Mouse (Mus musculus): ENCODE measurements around the gene Rsg1. TPM values are rescaled to one million over a fixed set of nuclear protein-coding genes. Genes with fewer than 3 reads are reported as not detected.

Gene Rsg1
- polyA plus RNA-seq, 1 experiment from 2014 or later: 5.5 TPM

GRCm38 (mm10) chr4:141273296-141273695, 59.5 kb downstream of the Rsg1 start:
- Histone ChIP-seq H3K9ac (ENCODE audit: low read length) (peak overlapping the region; percentile 61), H3K36me3 (ENCODE audit: control insufficient read depth, insufficient read depth, low read length) (no peaks in the 10 kb centered on the region), H3K27me3 (ENCODE audit: control insufficient read depth, insufficient read depth, low read length) (no peaks in the 10 kb centered on the region), H3K27ac (ENCODE audit: low read length) (peak overlapping the region; percentile 73), H3K4me3 (replicated peaks; ENCODE audit: low read length) (peak overlapping the region; percentile 34), H3K4me1 (ENCODE audit: control insufficient read depth, insufficient read depth, low read length) (peaks cover 40% of the 10 kb centered on the region), H3K4me2 (ENCODE audit: low read depth, low read length) (peak overlapping the region; percentile 46), H3K9me3 (replicated peaks; ENCODE audit: control insufficient read depth, low read length) (no peaks in the 10 kb centered on the region)
- ATAC-seq (ENCODE audit: insufficient read depth, low FRiP score): peak; percentile 70
- 15% methylated on average over 12 of the region's 12 CpGs for WGBS

GRCm38 (mm10) chr4:141274485-141275341, 61.0 kb downstream of the Rsg1 start:
- Histone ChIP-seq H3K27ac (ENCODE audit: low read length) (peak overlapping the region; percentile 52), H3K27me3 (ENCODE audit: control insufficient read depth, insufficient read depth, low read length) (no peaks in the 10 kb centered on the region), H3K4me3 (replicated peaks; ENCODE audit: low read length) (no peak overlapping the region), H3K36me3 (ENCODE audit: control insufficient read depth, insufficient read depth, low read length) (no peaks in the 10 kb centered on the region), H3K4me2 (ENCODE audit: low read depth, low read length) (no peak overlapping the region), H3K4me1 (ENCODE audit: control insufficient read depth, insufficient read depth, low read length) (peaks cover 45% of the 10 kb centered on the region), H3K9me3 (replicated peaks; ENCODE audit: control insufficient read depth, low read length) (no peaks in the 10 kb centered on the region), H3K9ac (ENCODE audit: low read length) (peak overlapping the region; percentile 54)
- no peak for ATAC-seq (ENCODE audit: insufficient read depth, low FRiP score)
- 49% methylated on average over 23 of the region's 23 CpGs for WGBS

Other genes starting within 250 kb of the Rsg1 start
- 37.9 and 41.7 TPM in 2 replicates for gene Atp13a2, start 227.1 kb upstream of the Rsg1 start, polyA plus RNA-seq (2015; fragmentation: Nextera tagmentation; extraction: Ambion mirVana)
- gene Mfap2, start 203.5 kb upstream of the Rsg1 start, polyA plus RNA-seq (2015; fragmentation: Nextera tagmentation; extraction: Ambion mirVana): 423 and 500 TPM in 2 replicates
- 2.8 and 3.0 TPM in 2 replicates for gene Crocc, start 153.4 kb upstream of the Rsg1 start, polyA plus RNA-seq (2015; fragmentation: Nextera tagmentation; extraction: Ambion mirVana)
- gene Necap2, start 135.6 kb upstream of the Rsg1 start, polyA plus RNA-seq (2015; fragmentation: Nextera tagmentation; extraction: Ambion mirVana): 97.5 and 102 TPM in 2 replicates
- gene Spata21, start 125.6 kb upstream of the Rsg1 start, polyA plus RNA-seq (2015; fragmentation: Nextera tagmentation; extraction: Ambion mirVana): 0.08 TPM in 1 of 2 replicates, not detected in the other
- gene Szrd1, start 74.2 kb upstream of the Rsg1 start, polyA plus RNA-seq (2015; fragmentation: Nextera tagmentation; extraction: Ambion mirVana): 51.6 and 53.0 TPM in 2 replicates
- gene Fbxo42, start 66.0 kb upstream of the Rsg1 start, polyA plus RNA-seq (2015; fragmentation: Nextera tagmentation; extraction: Ambion mirVana): 18.3 and 22.0 TPM in 2 replicates
- gene Arhgef19, start 25.5 kb downstream of the Rsg1 start, polyA plus RNA-seq (2015; fragmentation: Nextera tagmentation; extraction: Ambion mirVana): 16.1 and 18.9 TPM in 2 replicates
- 9.5 and 12.1 TPM in 2 replicates for gene Epha2, start 87.3 kb downstream of the Rsg1 start, polyA plus RNA-seq (2015; fragmentation: Nextera tagmentation; extraction: Ambion mirVana)
- 3.0 and 3.5 TPM in 2 replicates for gene Fam131c, start 154.3 kb downstream of the Rsg1 start, polyA plus RNA-seq (2015; fragmentation: Nextera tagmentation; extraction: Ambion mirVana)
- gene Clcnka, start 184.8 kb downstream of the Rsg1 start, polyA plus RNA-seq (2015; fragmentation: Nextera tagmentation; extraction: Ambion mirVana): 0.17 TPM in 1 of 2 replicates, not detected in the other
- gene Clcnkb, start 202.1 kb downstream of the Rsg1 start, polyA plus RNA-seq (2015; fragmentation: Nextera tagmentation; extraction: Ambion mirVana): not detected in 2 replicates
- 5.6 and 5.8 TPM in 2 replicates for gene Hspb7, start 206.8 kb downstream of the Rsg1 start, polyA plus RNA-seq (2015; fragmentation: Nextera tagmentation; extraction: Ambion mirVana)
- not detected in 2 replicates for gene Srarp, start 222.1 kb downstream of the Rsg1 start, polyA plus RNA-seq (2015; fragmentation: Nextera tagmentation; extraction: Ambion mirVana)
- gene Zbtb17, start 230.7 kb downstream of the Rsg1 start, polyA plus RNA-seq (2015; fragmentation: Nextera tagmentation; extraction: Ambion mirVana): 31.8 and 35.6 TPM in 2 replicates

All from stomach, embryonic 16.5 days (tissue).